Mouse (Mus musculus) macrophage (primary cell): Measurements from ENCODE around the gene Srpk2. TPM values are rescaled to one million over a fixed set of nuclear protein-coding genes. Genes with fewer than 3 reads are reported as not detected.
"Not testable (repeated sequence)": the region's sequence is repeated elsewhere in the genome, so short reads cannot be mapped to it uniquely, and the experiment has no call there.

Source experiments
- H3K27ac ChIP-seq: fragments of 350-480 bp; formaldehyde crosslinking; 2 replicates; pipeline ENCODE4 v1.9.0; 2021
- H3K36me3 ChIP-seq: fragments of 350-480 bp; formaldehyde crosslinking; 2 replicates; pipeline ENCODE4 v1.9.0; 2021; ENCODE audit errors: inconsistent target
- H3K4me3 ChIP-seq: fragments of 350-480 bp; formaldehyde crosslinking; 2 replicates; pipeline ENCODE4 v1.9.0; 2021; ENCODE audit errors: inconsistent target
- H3K79me2 ChIP-seq: fragments of 350-480 bp; formaldehyde crosslinking; 2 replicates; pipeline ENCODE4 v1.9.0; 2021; ENCODE audit errors: inconsistent target
- WGBS: methylation state at CpG from one replicate; pipeline ENCODE4 v1.1.7; 2026; ENCODE audit warnings: inconsistent platforms; ENCODE audit not compliant: missing documents; 5-methylcytosine and 5-hydroxymethylcytosine counted together
- polyA plus RNA-seq: library from polyadenylated mRNA; stranded (reverse); fragments of 250-400 nt; gene quantifications from 3 replicates; pipeline ENCODE4 v1.2.4, GENCODE M21; 2018; ENCODE audit warnings: inconsistent platforms
- total RNA-seq, 78 experiments: library from RNA; depleted of rRNA; stranded (reverse); fragments of 250-400 nt; gene quantifications; 1 replicate in 9 of 78; 2 replicates in 24 of 78; 3 replicates in 43 of 78; 4 replicates in 2 of 78; pipeline ENCODE4 v1.2.4; 2018; ENCODE audit warnings: inconsistent platforms in 56 of 78

The Srpk2 gene
- 100 to 1,000 TPM in 22 of 26 experiments, 10 to 100 TPM in 4; 62.4 to 199 (median 146) TPM for total RNA-seq (2018; cell fraction: chromatin; rRNA removed)
- 10 to 100 TPM; 13.4 to 26.5 (median 20.3) TPM for total RNA-seq (2018; cell fraction: cytosol; rRNA removed)
- 100 to 1,000 TPM in 10 of 26 experiments, 10 to 100 TPM in 16; 33.4 to 169 (median 86.1) TPM for total RNA-seq (2018; cell fraction: nucleus; rRNA removed)
- 17.2 to 23.3 TPM (median 20.3 TPM) in 3 replicates for polyA plus RNA-seq

GRCm38 (mm10) chr5:23684517-23684916, at the start of gene Srpk2:
Gene Srpk2, minus strand, starts transcription at chr5:23684617.
- 44% methylated on average over 1 of the region's 1 CpGs for WGBS
- Histone ChIP-seq H3K36me3 (no peaks in the 10 kb centered on the region), H3K4me3 (no peak within 1 kb of the TSS), H3K27ac (no peak within 1 kb of the TSS), H3K79me2 (no peaks in the 10 kb centered on the region)

- no peak overlapping the region for H3K4me3 ChIP-seq
- H3K36me3 ChIP-seq, result no peaks in the 10 kb centered on the region
- 82% methylated on average over 2 of the region's 2 CpGs for WGBS
- no peak overlapping the region for H3K27ac ChIP-seq
- H3K79me2 ChIP-seq, result no peaks in the 10 kb centered on the region
These were observed 37.5 kb upstream of the Srpk2 start for GRCm38 (mm10) chr5:23721956-23722355.

GRCm38 (mm10) chr5:23718881-23719328, 34.5 kb upstream of the Srpk2 start:
- WGBS, result 72% methylated on average over 4 of the region's 4 CpGs
- Histone ChIP-seq H3K36me3 (no peaks in the 10 kb centered on the region), H3K4me3 (no peak overlapping the region), H3K27ac (no peak overlapping the region), H3K79me2 (no peaks in the 10 kb centered on the region)

GRCm38 (mm10) chr5:23718182-23718534, 33.7 kb upstream of the Srpk2 start:
- WGBS, result 58% methylated on average over 1 of the region's 1 CpGs
- H3K27ac ChIP-seq, result no peak overlapping the region
- H3K79me2 ChIP-seq, result no peaks in the 10 kb centered on the region
- H3K4me3 ChIP-seq, result no peak overlapping the region
- H3K36me3 ChIP-seq, result no peaks in the 10 kb centered on the region

GRCm38 (mm10) chr5:23717469-23718181, 33.2 kb upstream of the Srpk2 start:
- Histone ChIP-seq H3K27ac (no peak overlapping the region), H3K79me2 (no peaks in the 10 kb centered on the region), H3K4me3 (no peak overlapping the region), H3K36me3 (no peaks in the 10 kb centered on the region)
- 79% methylated on average over 3 of the region's 3 CpGs for WGBS

GRCm38 (mm10) chr5:23713401-23714335, 29.3 kb upstream of the Srpk2 start:
- H3K36me3 ChIP-seq, result no peaks in the 10 kb centered on the region
- H3K27ac ChIP-seq, result no peak overlapping the region
- no peak overlapping the region for H3K4me3 ChIP-seq
- WGBS, result 91% methylated on average over 8 of the region's 8 CpGs
- no peaks in the 10 kb centered on the region for H3K79me2 ChIP-seq

GRCm38 (mm10) chr5:23712130-23713001, 27.9 kb upstream of the Srpk2 start:
- Histone ChIP-seq H3K4me3 (peak overlapping the region; percentile 47), H3K36me3 (no peaks in the 10 kb centered on the region), H3K27ac (no peak overlapping the region), H3K79me2 (no peaks in the 10 kb centered on the region)
- WGBS, result 3% methylated on average over 59 of the region's 60 CpGs

- 38% methylated on average over 6 of the region's 6 CpGs for WGBS
- not testable (repeated sequence) for H3K36me3 ChIP-seq, H3K79me2 ChIP-seq, H3K27ac ChIP-seq
- peak overlapping the region; percentile 47 for H3K4me3 ChIP-seq
These were observed 27.3 kb upstream of the Srpk2 start for GRCm38 (mm10) chr5:23711671-23712129.

- H3K79me2 ChIP-seq, result no peaks in the 10 kb centered on the region
These were observed 26.8 kb upstream of the Srpk2 start for GRCm38 (mm10) chr5:23711244-23711643.

GRCm38 (mm10) chr5:23709661-23710060, 25.2 kb upstream of the Srpk2 start:
- Histone ChIP-seq H3K4me3 (no peak overlapping the region), H3K79me2 (no peaks in the 10 kb centered on the region), H3K27ac (no peak overlapping the region), H3K36me3 (no peaks in the 10 kb centered on the region)
- WGBS, result 94% methylated on average over 1 of the region's 1 CpGs

More at GRCm38 (mm10) chr5:23711244-23711643, 26.8 kb upstream of the Srpk2 start:
- Histone ChIP-seq H3K27ac (no peak overlapping the region), H3K4me3 (no peak overlapping the region), H3K36me3 (no peaks in the 10 kb centered on the region)
- WGBS, result 89% methylated on average over 4 of the region's 4 CpGs

GRCm38 (mm10) chr5:23706601-23707597, 22.5 kb upstream of the Srpk2 start:
- not testable (repeated sequence) for H3K36me3 ChIP-seq, H3K4me3 ChIP-seq, H3K27ac ChIP-seq, H3K79me2 ChIP-seq
- 98% methylated on average over 18 of the region's 34 CpGs for WGBS

- Histone ChIP-seq H3K4me3 (no peak overlapping the region), H3K36me3 (no peaks in the 10 kb centered on the region), H3K79me2 (no peaks in the 10 kb centered on the region), H3K27ac (no peak overlapping the region)
- WGBS, result 100% methylated on average over 1 of the region's 1 CpGs
These were observed 13.0 kb upstream of the Srpk2 start for GRCm38 (mm10) chr5:23697457-23697856.

GRCm38 (mm10) chr5:23683431-23683830, 986 bp downstream of the Srpk2 start:
- no peak overlapping the region for H3K27ac ChIP-seq
- WGBS, result 90% methylated on average over 2 of the region's 4 CpGs
- H3K36me3 ChIP-seq, result no peaks in the 10 kb centered on the region
- no peak overlapping the region for H3K4me3 ChIP-seq
- no peaks in the 10 kb centered on the region for H3K79me2 ChIP-seq
